Mouse (Mus musculus) neural tube, embryonic 10.5 days (tissue): ENCODE measurements around the gene Hoxa7.

ENCODE experiments used
- DNase-seq: peaks from one replicate; pipeline ENCODE4 v3.0.0-alpha.2; 2017; ENCODE audit warnings: low spot score; ENCODE audit errors: extremely low spot score

Hoxa7 gene

DNA sequence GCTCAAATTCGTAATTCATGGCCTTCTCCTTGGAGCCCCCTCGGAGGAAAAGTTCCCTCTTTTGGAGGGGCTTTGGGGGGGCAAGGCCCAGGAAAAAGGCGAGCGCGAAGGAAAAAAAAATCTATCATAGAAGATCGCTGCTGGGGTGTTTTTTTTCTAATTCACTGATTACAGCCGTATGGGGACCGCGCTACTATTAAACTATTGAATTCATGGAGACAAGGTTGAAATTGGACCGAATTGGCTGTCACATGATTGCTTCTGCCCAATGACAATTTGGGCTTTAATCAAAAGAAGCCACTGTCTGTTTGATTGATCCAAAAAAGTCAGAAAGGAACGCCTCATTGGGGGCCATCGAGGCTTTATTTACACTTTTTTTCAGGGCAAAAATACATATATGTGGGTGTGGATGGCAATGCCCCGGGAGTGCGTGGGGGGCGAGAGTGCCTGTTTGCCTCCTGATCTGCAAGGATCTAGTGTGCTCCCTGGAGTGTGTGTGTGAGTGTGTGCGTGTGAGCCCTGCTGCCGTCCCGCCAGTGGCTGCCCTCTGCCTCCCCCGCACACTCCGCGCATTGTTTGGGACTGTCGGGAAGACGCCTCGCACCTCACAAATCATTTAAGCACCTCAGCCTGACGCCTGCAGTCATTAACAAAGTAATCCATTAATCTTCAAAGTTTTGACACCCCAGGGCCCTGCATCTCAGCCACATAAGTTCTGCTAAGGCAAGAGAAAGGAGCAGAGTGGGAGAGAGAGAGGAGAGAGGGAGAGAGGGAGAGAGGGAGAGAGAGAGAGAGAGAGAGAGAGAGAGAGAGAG is 56.8 kb downstream of the Hoxa7 start, which contains the start of gene Hoxa2:
Gene Hoxa2, minus strand, starts transcription at position 206 of the 815 bp plus-strand sequence.
- peak; percentile 88 for DNase-seq
